Mouse (Mus musculus) bone marrow, adult 2 months (tissue): ENCODE results near the gene Xrcc6.

ENCODE experiments used
- CTCF ChIP-seq: fragments of 200-500 bp; IDR thresholded peaks from 2 replicates; pipeline ENCODE4 v1.5.1; 2011; ENCODE audit warnings: low read length, control low read depth; ENCODE audit not compliant: control insufficient read depth, insufficient read depth
- POLR2A ChIP-seq: fragments of 200-500 bp; IDR thresholded peaks from 2 replicates; pipeline ENCODE4 v1.6.1; 2011; ENCODE audit warnings: low read depth, mild to moderate bottlenecking, control low read depth, low read length, borderline replicate concordance; ENCODE audit not compliant: control insufficient read depth

DNA sequence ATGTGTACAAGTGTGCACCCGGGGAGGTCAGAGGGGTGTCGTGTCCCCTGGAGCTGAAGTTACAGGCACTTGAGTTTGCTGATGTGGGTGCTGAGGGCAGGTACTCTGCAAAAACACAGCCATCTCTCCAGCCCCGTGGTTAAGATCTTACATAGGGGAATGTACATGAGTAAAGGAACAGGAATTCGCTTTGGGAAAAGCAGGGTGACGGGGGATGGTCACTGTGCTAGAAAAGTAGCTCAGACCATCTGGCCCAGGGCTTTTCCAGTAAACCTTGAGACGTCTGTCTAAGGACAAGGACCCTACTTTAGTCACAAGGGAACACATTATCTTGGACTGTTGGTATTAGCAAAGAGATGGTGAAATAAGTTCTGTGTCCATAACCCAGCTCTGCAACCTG, 24.3 kb downstream of the Xrcc6 start:
- no peak for TF ChIP-seq POLR2A
- TF ChIP-seq CTCF, result no peak
